Mouse (Mus musculus): ENCODE data around the gene Hyou1. TPM values are rescaled to one million over a fixed set of nuclear protein-coding genes. Genes with fewer than 3 reads are reported as not detected.

Gene Hyou1
- total RNA-seq, 2 experiments from 2014 or later = 45.1 to 77.5 TPM

DNA sequence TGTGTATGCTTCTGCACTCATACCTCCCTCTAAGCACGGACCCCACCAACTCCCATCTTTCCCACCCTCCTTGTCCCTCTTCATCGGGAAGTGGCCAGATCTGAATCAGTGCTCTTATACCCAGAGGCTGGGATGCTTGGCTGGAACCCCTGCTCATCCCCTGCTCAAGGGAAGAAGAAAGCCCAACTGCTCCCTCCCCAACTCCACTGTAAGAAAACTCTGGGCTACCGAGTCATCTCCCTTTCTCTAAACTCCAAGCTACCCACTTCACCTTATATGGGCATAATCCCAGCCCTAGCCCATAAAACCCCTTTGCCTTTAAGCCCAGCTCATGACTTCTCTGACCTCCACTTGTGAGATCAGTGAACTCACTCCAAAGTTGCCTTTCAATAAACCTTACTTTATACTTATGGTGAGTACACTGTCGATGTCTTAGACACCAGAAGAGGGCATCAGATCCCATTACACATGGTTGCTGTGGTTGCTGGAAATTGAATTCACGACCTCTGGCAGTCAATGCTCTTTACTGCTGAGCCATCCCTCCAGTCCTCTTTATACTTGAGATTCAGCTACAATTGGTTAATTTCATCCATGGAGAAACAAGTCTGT lies 53.4 kb downstream of the Hyou1 start:
- no peak for ATAC-seq (replicated peaks; ENCODE audit: low FRiP score, low TSS enrichment, poor library complexity, severe bottlenecking)

DNA sequence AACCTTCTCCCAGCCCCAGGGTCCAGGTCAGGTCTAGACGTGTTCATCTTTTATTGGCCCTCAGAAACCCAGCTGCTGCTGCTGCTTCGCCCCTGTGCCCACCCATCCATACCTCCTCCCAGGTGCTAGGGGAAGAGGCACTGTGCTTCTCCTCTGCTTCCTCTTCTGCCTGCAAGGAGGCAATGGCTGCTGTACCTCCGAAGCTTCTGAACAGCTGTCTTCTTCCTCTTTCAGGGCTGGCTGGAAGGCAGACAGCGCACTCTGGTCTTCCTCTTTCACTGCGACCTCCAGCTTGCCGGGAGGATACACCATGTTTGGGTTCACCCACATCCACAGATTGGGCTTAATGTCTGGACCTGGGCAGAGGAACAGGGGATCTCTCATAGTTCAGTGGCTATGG lies 56.5 kb downstream of the Hyou1 start:
- no peak for ATAC-seq (replicated peaks; ENCODE audit: low FRiP score, low TSS enrichment, poor library complexity, severe bottlenecking)

DNA sequence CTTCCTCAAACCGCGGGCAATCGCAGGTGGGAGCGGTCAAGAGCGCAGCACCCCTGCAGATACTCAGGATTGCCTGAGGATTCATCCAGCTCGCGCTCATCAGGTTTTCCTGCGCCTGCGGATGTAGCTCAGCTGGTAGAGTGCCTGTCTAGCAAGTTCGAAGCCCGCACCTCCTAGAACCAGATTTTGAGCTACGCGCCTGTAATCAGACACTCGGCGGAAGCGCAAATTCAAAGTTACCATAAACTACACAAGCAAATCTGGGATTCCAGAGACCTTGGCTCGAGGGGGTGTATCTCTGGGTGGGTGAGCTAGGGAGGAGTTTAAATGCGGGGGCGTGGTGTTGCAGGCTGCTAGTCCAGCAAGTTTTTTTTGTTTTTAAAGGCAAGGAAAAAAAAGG lies 61.7 kb downstream of the Hyou1 start, which contains the start of gene Foxr1:
TSS of gene Foxr1 (minus strand) at position 176 of the 400 bp plus-strand sequence.
- ATAC-seq (replicated peaks; ENCODE audit: low FRiP score, low TSS enrichment, poor library complexity, severe bottlenecking) = no peak

Other genes with a start within 250 kb of the Hyou1 start
- not detected in 2 replicates for gene Mcam, start 245.0 kb upstream of the Hyou1 start, total RNA-seq (2014; fragmentation: Nextera tagmentation)
- gene Mcam, start 245.0 kb upstream of the Hyou1 start, total RNA-seq (2017) = 0.09 TPM in 1 of 2 replicates, not detected in the other
- 36.5 and 38.8 TPM in 2 replicates for gene Cbl, start 145.4 kb upstream of the Hyou1 start, total RNA-seq (2014; fragmentation: Nextera tagmentation)
- gene Cbl, start 145.4 kb upstream of the Hyou1 start, total RNA-seq (2017) = 8.4 and 39.5 TPM in 2 replicates
- gene Ccdc153, start 138.8 kb upstream of the Hyou1 start, total RNA-seq (2014; fragmentation: Nextera tagmentation) = not detected in 2 replicates
- not detected in 2 replicates for gene Ccdc153, start 138.8 kb upstream of the Hyou1 start, total RNA-seq (2017)
- not detected in 2 replicates for gene Pdzd3, start 128.0 kb upstream of the Hyou1 start, total RNA-seq (2014; fragmentation: Nextera tagmentation)
- gene Pdzd3, start 128.0 kb upstream of the Hyou1 start, total RNA-seq (2017) = not detected in 2 replicates
- 1.3 and 1.8 TPM in 2 replicates for gene Nlrx1, start 110.9 kb upstream of the Hyou1 start, total RNA-seq (2014; fragmentation: Nextera tagmentation)
- gene Nlrx1, start 110.9 kb upstream of the Hyou1 start, total RNA-seq (2017) = 0.80 and 3.1 TPM in 2 replicates
- gene Abcg4, start 90.9 kb upstream of the Hyou1 start, total RNA-seq (2014; fragmentation: Nextera tagmentation) = 82.3 and 111 TPM in 2 replicates
- 13.4 TPM in 2 replicates for gene Abcg4, start 90.9 kb upstream of the Hyou1 start, total RNA-seq (2017)
- 25.3 and 43.7 TPM in 2 replicates for gene Hinfp, start 73.8 kb upstream of the Hyou1 start, total RNA-seq (2014; fragmentation: Nextera tagmentation)
- 11.3 and 16.2 TPM in 2 replicates for gene Hinfp, start 73.8 kb upstream of the Hyou1 start, total RNA-seq (2017)
- 11.4 and 15.1 TPM in 2 replicates for gene C2cd2l, start 59.2 kb upstream of the Hyou1 start, total RNA-seq (2014; fragmentation: Nextera tagmentation)
- gene C2cd2l, start 59.2 kb upstream of the Hyou1 start, total RNA-seq (2017) = 4.0 and 6.9 TPM in 2 replicates
- gene Dpagt1, start 53.5 kb upstream of the Hyou1 start, total RNA-seq (2014; fragmentation: Nextera tagmentation) = 31.0 and 35.5 TPM in 2 replicates
- 7.9 and 10.1 TPM in 2 replicates for gene Dpagt1, start 53.5 kb upstream of the Hyou1 start, total RNA-seq (2017)
- gene H2afx, start 44.8 kb upstream of the Hyou1 start, total RNA-seq (2014; fragmentation: Nextera tagmentation) = 89.4 and 90.9 TPM in 2 replicates
- 133 and 205 TPM in 2 replicates for gene H2afx, start 44.8 kb upstream of the Hyou1 start, total RNA-seq (2017)
- gene Hmbs, start 35.3 kb upstream of the Hyou1 start, total RNA-seq (2014; fragmentation: Nextera tagmentation) = 498 and 537 TPM in 2 replicates
- 135 and 240 TPM in 2 replicates for gene Hmbs, start 35.3 kb upstream of the Hyou1 start, total RNA-seq (2017)
- 16.4 and 24.5 TPM in 2 replicates for gene Vps11, start 17.8 kb upstream of the Hyou1 start, total RNA-seq (2014; fragmentation: Nextera tagmentation)
- 12.8 and 15.3 TPM in 2 replicates for gene Vps11, start 17.8 kb upstream of the Hyou1 start, total RNA-seq (2017)
- 20.5 and 32.2 TPM in 2 replicates for gene Slc37a4, start 17.4 kb downstream of the Hyou1 start, total RNA-seq (2014; fragmentation: Nextera tagmentation)
- 11.4 and 43.0 TPM in 2 replicates for gene Slc37a4, start 17.4 kb downstream of the Hyou1 start, total RNA-seq (2017)
- 4,337 and 4,372 TPM in 2 replicates for gene Rps25, start 27.6 kb downstream of the Hyou1 start, total RNA-seq (2014; fragmentation: Nextera tagmentation)
- 1,747 and 2,464 TPM in 2 replicates for gene Rps25, start 27.6 kb downstream of the Hyou1 start, total RNA-seq (2017)
- gene Trappc4, start 28.1 kb downstream of the Hyou1 start, total RNA-seq (2014; fragmentation: Nextera tagmentation) = 71.6 and 116 TPM in 2 replicates
- 28.4 and 36.8 TPM in 2 replicates for gene Trappc4, start 28.1 kb downstream of the Hyou1 start, total RNA-seq (2017)
- gene Ccdc84, start 39.1 kb downstream of the Hyou1 start, total RNA-seq (2014; fragmentation: Nextera tagmentation) = 51.4 and 56.1 TPM in 2 replicates
- 18.9 and 19.3 TPM in 2 replicates for gene Ccdc84, start 39.1 kb downstream of the Hyou1 start, total RNA-seq (2017)
- not detected in 2 replicates for gene Foxr1, start 61.6 kb downstream of the Hyou1 start, total RNA-seq (2014; fragmentation: Nextera tagmentation)
- not detected in 2 replicates for gene Foxr1, start 61.6 kb downstream of the Hyou1 start, total RNA-seq (2017)
- gene Upk2, start 75.5 kb downstream of the Hyou1 start, total RNA-seq (2014; fragmentation: Nextera tagmentation) = not detected in 2 replicates
- not detected in 2 replicates for gene Upk2, start 75.5 kb downstream of the Hyou1 start, total RNA-seq (2017)
- 4.8 and 5.5 TPM in 2 replicates for gene Bcl9l, start 103.3 kb downstream of the Hyou1 start, total RNA-seq (2014; fragmentation: Nextera tagmentation)
- gene Bcl9l, start 103.3 kb downstream of the Hyou1 start, total RNA-seq (2017) = 0.52 and 3.7 TPM in 2 replicates
- gene Cxcr5, start 182.4 kb downstream of the Hyou1 start, total RNA-seq (2014; fragmentation: Nextera tagmentation) = 0.54 and 6.2 TPM in 2 replicates
- 0.08 and 1.8 TPM in 2 replicates for gene Cxcr5, start 182.4 kb downstream of the Hyou1 start, total RNA-seq (2017)
- gene Ddx6, start 225.4 kb downstream of the Hyou1 start, total RNA-seq (2014; fragmentation: Nextera tagmentation) = 73.6 and 92.1 TPM in 2 replicates
- 76.4 and 93.3 TPM in 2 replicates for gene Ddx6, start 225.4 kb downstream of the Hyou1 start, total RNA-seq (2017)

Measured in megakaryocyte-erythroid progenitor cell, adult 5-6 weeks (primary cell).